Mouse (Mus musculus) limb, embryonic 15.5 days (tissue): ENCODE data around the gene Prr19. TPM values are rescaled to one million over a fixed set of nuclear protein-coding genes. Genes with fewer than 3 reads are reported as not detected.

Source experiments
- ATAC-seq: fragments of 200-750 bp; cut with Nextera tagmentation; 2 replicates; pipeline ENCODE4 v1.8.0; 2017; ENCODE audit warnings: low read depth, moderate TSS enrichment; ENCODE audit not compliant: insufficient number of reproducible peaks, low FRiP score, low TSS enrichment
- H3K27ac ChIP-seq: fragments of 300-500 bp; sonication (generic); 2 replicates; pipeline ENCODE4 v1.5.1; 2015; ENCODE audit warnings: moderate library complexity, mild to moderate bottlenecking, inconsistent platforms
- H3K27me3 ChIP-seq: fragments of 300-500 bp; sonication (generic); 2 replicates; pipeline ENCODE4 v1.6.1; 2015; ENCODE audit warnings: inconsistent platforms
- H3K36me3 ChIP-seq: fragments of 300-500 bp; sonication (generic); 2 replicates; pipeline ENCODE4 v1.6.1; 2015; ENCODE audit warnings: inconsistent platforms
- H3K4me1 ChIP-seq: fragments of 300-500 bp; sonication (generic); 2 replicates; pipeline ENCODE4 v1.6.1; 2015; ENCODE audit warnings: inconsistent platforms
- H3K4me2 ChIP-seq: fragments of 300-500 bp; sonication (generic); 2 replicates; pipeline ENCODE4 v1.6.1; 2015; ENCODE audit warnings: mild to moderate bottlenecking, inconsistent platforms
- H3K4me3 ChIP-seq: fragments of 300-500 bp; sonication (generic); 2 replicates; pipeline ENCODE4 v1.5.1; 2015; ENCODE audit warnings: mild to moderate bottlenecking, inconsistent platforms
- H3K9ac ChIP-seq: fragments of 300-500 bp; sonication (generic); 2 replicates; pipeline ENCODE4 v1.6.1; 2015; ENCODE audit warnings: inconsistent platforms
- H3K9me3 ChIP-seq: fragments of 300-500 bp; sonication (generic); 2 replicates; pipeline ENCODE4 v1.6.1; 2016; ENCODE audit warnings: inconsistent platforms
- WGBS: fragments of 180-500 bp; shearing (Covaris S2); methylation state at CpG from one replicate; pipeline ENCODE4 v1.1.7; 2015; 5-methylcytosine and 5-hydroxymethylcytosine counted together
- polyA plus RNA-seq: library from polyadenylated mRNA; unstranded; fragments of >200 nt; fragmentation: Nextera tagmentation; extraction: Ambion mirVana; gene quantifications from 2 replicates; pipeline ENCODE4 v1.2.1, GENCODE M21; 2015

The Prr19 gene
- polyA plus RNA-seq, 1 experiment from 2014 or later, result 0.40 TPM

- Histone ChIP-seq H3K27ac (peak overlapping the region; percentile 100), H3K4me1 (peaks cover 69% of the 10 kb centered on the region), H3K36me3 (peaks cover 17% of the 10 kb centered on the region), H3K27me3 (no peaks in the 10 kb centered on the region), H3K9ac (peak overlapping the region; percentile 68), H3K4me2 (peak overlapping the region; percentile 77), H3K9me3 (no peaks in the 10 kb centered on the region), H3K4me3 (peak overlapping the region; percentile 78)
- ATAC-seq, result peak; percentile 46
- under 1% methylated on average over 53 of the region's 60 CpGs for WGBS
Observed at GRCm38 (mm10) chr7:25278341-25279075, 22.7 kb upstream of the Prr19 start.

GRCm38 (mm10) chr7:25279076-25279860, 21.9 kb upstream of the Prr19 start:
- Histone ChIP-seq H3K4me3 (peak overlapping the region; percentile 78), H3K9ac (peak overlapping the region; percentile 68), H3K27ac (peak overlapping the region; percentile 100), H3K4me1 (peaks cover 69% of the 10 kb centered on the region), H3K36me3 (peaks cover 10% of the 10 kb centered on the region; the same call in 1 of the 2 replicates), H3K9me3 (no peaks in the 10 kb centered on the region), H3K4me2 (peak overlapping the region; percentile 77), H3K27me3 (no peaks in the 10 kb centered on the region)
- ATAC-seq, result peak; percentile 41
- 1% methylated on average over 47 of the region's 49 CpGs for WGBS

GRCm38 (mm10) chr7:25279861-25280791, 21.1 kb upstream of the Prr19 start:
- Histone ChIP-seq H3K4me2 (peak overlapping the region; percentile 77), H3K4me3 (peak overlapping the region; percentile 78), H3K36me3 (peaks cover 10% of the 10 kb centered on the region), H3K27ac (peak overlapping the region; percentile 100), H3K27me3 (no peaks in the 10 kb centered on the region), H3K9ac (peak overlapping the region; percentile 68), H3K9me3 (no peaks in the 10 kb centered on the region), H3K4me1 (peaks cover 69% of the 10 kb centered on the region)
- 0% methylated on average over 6 of the region's 6 CpGs for WGBS
- ATAC-seq, result peak; percentile 56

- Histone ChIP-seq H3K4me3 (peak overlapping the region; percentile 78), H3K4me1 (peaks cover 66% of the 10 kb centered on the region), H3K9me3 (no peaks in the 10 kb centered on the region), H3K4me2 (peak overlapping the region; percentile 77), H3K9ac (no peak overlapping the region), H3K27me3 (no peaks in the 10 kb centered on the region), H3K27ac (peak overlapping the region; percentile 100), H3K36me3 (peaks cover 17% of the 10 kb centered on the region)
- no peak for ATAC-seq
- WGBS, result 12% methylated on average over 12 of the region's 12 CpGs
Observed at GRCm38 (mm10) chr7:25281166-25281733, 20.0 kb upstream of the Prr19 start.

- no peaks in the 10 kb centered on the region for H3K27me3 ChIP-seq
- peak overlapping the region; percentile 61 for H3K9ac ChIP-seq
- H3K4me1 ChIP-seq, result peaks cover 62% of the 10 kb centered on the region
- no peaks in the 10 kb centered on the region for H3K9me3 ChIP-seq
- peaks cover 25% of the 10 kb centered on the region for H3K36me3 ChIP-seq
- peak overlapping the region; percentile 78 for H3K4me2 ChIP-seq
- H3K27ac ChIP-seq, result peak overlapping the region; percentile 100
- WGBS, result under 1% methylated on average over 64 of the region's 108 CpGs
- peak overlapping the region; percentile 78 for H3K4me3 ChIP-seq
- ATAC-seq, result peak; percentile 71
Observed at GRCm38 (mm10) chr7:25281734-25282601, 19.2 kb upstream of the Prr19 start.

- Histone ChIP-seq H3K27me3 (no peaks in the 10 kb centered on the region), H3K36me3 (peaks cover 33% of the 10 kb centered on the region), H3K4me1 (peaks cover 54% of the 10 kb centered on the region), H3K9ac (peak overlapping the region; percentile 61), H3K4me2 (peak overlapping the region; percentile 78), H3K27ac (peak overlapping the region; percentile 100), H3K9me3 (no peaks in the 10 kb centered on the region), H3K4me3 (peak overlapping the region; percentile 78)
- WGBS, result under 1% methylated on average over 28 of the region's 36 CpGs
- no peak for ATAC-seq
Observed at GRCm38 (mm10) chr7:25282731-25283211, 18.4 kb upstream of the Prr19 start.

GRCm38 (mm10) chr7:25283637-25284036, 17.6 kb upstream of the Prr19 start:
- H3K9me3 ChIP-seq, result no peaks in the 10 kb centered on the region
- peak overlapping the region; percentile 100 for H3K27ac ChIP-seq
- peak overlapping the region; percentile 61 for H3K9ac ChIP-seq
- peak overlapping the region; percentile 78 for H3K4me2 ChIP-seq
- peak overlapping the region; percentile 78 for H3K4me3 ChIP-seq
- no peak for ATAC-seq
- 10% methylated on average over 5 of the region's 5 CpGs for WGBS
- peaks cover 57% of the 10 kb centered on the region for H3K4me1 ChIP-seq
- H3K27me3 ChIP-seq, result no peaks in the 10 kb centered on the region
- peaks cover 41% of the 10 kb centered on the region for H3K36me3 ChIP-seq

GRCm38 (mm10) chr7:25284171-25284570, 17.0 kb upstream of the Prr19 start:
- Histone ChIP-seq H3K9ac (peak overlapping the region; percentile 61), H3K4me2 (peak overlapping the region; percentile 78), H3K4me3 (peak overlapping the region; percentile 78), H3K9me3 (no peaks in the 10 kb centered on the region), H3K27ac (peak overlapping the region; percentile 100; the same call in 1 of the 2 replicates), H3K36me3 (peaks cover 47% of the 10 kb centered on the region), H3K4me1 (peaks cover 57% of the 10 kb centered on the region), H3K27me3 (no peaks in the 10 kb centered on the region)
- no peak for ATAC-seq
- WGBS, result 46% methylated on average over 2 of the region's 2 CpGs

- Histone ChIP-seq H3K4me1 (peaks cover 53% of the 10 kb centered on the region), H3K27ac (peak overlapping the region; percentile 30; the same call in 1 of the 2 replicates), H3K27me3 (no peaks in the 10 kb centered on the region), H3K4me2 (0 out of 2 replicates have a peak overlapping the region, but pooled peaks have one; percentile 78), H3K36me3 (peaks cover 52% of the 10 kb centered on the region), H3K9me3 (no peaks in the 10 kb centered on the region), H3K4me3 (peak overlapping the region; percentile 78), H3K9ac (no peak overlapping the region)
- ATAC-seq, result no peak
- 69% methylated on average over 5 of the region's 5 CpGs for WGBS
Observed at GRCm38 (mm10) chr7:25284766-25285165, 16.4 kb upstream of the Prr19 start.

GRCm38 (mm10) chr7:25285511-25286238, 15.5 kb upstream of the Prr19 start:
- Histone ChIP-seq H3K36me3 (peaks cover 62% of the 10 kb centered on the region), H3K4me2 (no peak overlapping the region), H3K9ac (no peak overlapping the region), H3K9me3 (no peaks in the 10 kb centered on the region), H3K27ac (no peak overlapping the region), H3K4me3 (no peak overlapping the region), H3K27me3 (no peaks in the 10 kb centered on the region), H3K4me1 (peaks cover 48% of the 10 kb centered on the region)
- 89% methylated on average over 20 of the region's 20 CpGs for WGBS
- no peak for ATAC-seq
